Mouse (Mus musculus) midbrain, embryonic 14.5 days (tissue): ENCODE data around the gene Dock1. TPM values are rescaled to one million over a fixed set of nuclear protein-coding genes. Genes with fewer than 3 reads are reported as not detected.

ENCODE experiments used
- ATAC-seq: fragments of 200-750 bp; cut with Nextera tagmentation; 2 replicates; pipeline ENCODE4 v1.8.0; 2017; ENCODE audit warnings: moderate number of reproducible peaks, moderate library complexity; ENCODE audit not compliant: low FRiP score, low TSS enrichment
- DNase-seq: peaks from one replicate; pipeline ENCODE4 v3.0.0-alpha.2; 2015
- H3K27ac ChIP-seq: fragments of 300-500 bp; sonication (generic); replicated peaks from 2 replicates; pipeline ENCODE4 v1.5.1; 2014; ENCODE audit warnings: mild to moderate bottlenecking, low read depth, low read length, moderate library complexity
- H3K27me3 ChIP-seq: fragments of 300-500 bp; sonication (generic); 2 replicates; pipeline ENCODE4 v1.6.1; 2014; ENCODE audit warnings: low read length, control low read depth, mixed read lengths; ENCODE audit not compliant: control insufficient read depth, insufficient read depth
- H3K36me3 ChIP-seq: fragments of 300-500 bp; sonication (generic); 2 replicates; pipeline ENCODE4 v1.6.1; 2014; ENCODE audit warnings: low read length, control low read depth; ENCODE audit not compliant: control insufficient read depth, insufficient read depth
- H3K4me1 ChIP-seq: fragments of 300-500 bp; sonication (generic); 2 replicates; pipeline ENCODE4 v1.6.1; 2014; ENCODE audit warnings: mild to moderate bottlenecking, antibody characterized with exemption, low read length, control low read depth; ENCODE audit not compliant: control insufficient read depth, insufficient read depth
- H3K4me2 ChIP-seq: fragments of 300-500 bp; sonication (generic); 2 replicates; pipeline ENCODE4 v1.6.1; 2014; ENCODE audit warnings: mild to moderate bottlenecking, low read length, moderate library complexity
- H3K4me3 ChIP-seq: fragments of 300-500 bp; sonication (generic); replicated peaks from 2 replicates; pipeline ENCODE4 v1.5.1; 2014; ENCODE audit warnings: low read depth, low read length
- H3K9ac ChIP-seq: fragments of 300-500 bp; sonication (generic); replicated peaks from 2 replicates; pipeline ENCODE4 v1.6.1; 2014; ENCODE audit warnings: mild to moderate bottlenecking, low read length, moderate library complexity
- H3K9me3 ChIP-seq: fragments of 300-500 bp; sonication (generic); 2 replicates; pipeline ENCODE4 v1.6.1; 2016; ENCODE audit warnings: low read length, control low read depth, mixed read lengths; ENCODE audit not compliant: control insufficient read depth
- WGBS: fragments of 180-500 bp; shearing (Covaris S2); extraction: QIAGEN DNeasy Blood & Tissue Kit; methylation state at CpG from one replicate; pipeline ENCODE4 v1.1.7; 2014; 5-methylcytosine and 5-hydroxymethylcytosine counted together
- polyA plus RNA-seq: library from polyadenylated mRNA; unstranded; fragments of >200 nt; fragmentation: Nextera tagmentation; extraction: Ambion mirVana; gene quantifications from 2 replicates; pipeline ENCODE4 v1.2.1, GENCODE M21; 2014

The Dock1 gene
- polyA plus RNA-seq, 1 experiment from 2014 or later = 8.4 TPM

DNA sequence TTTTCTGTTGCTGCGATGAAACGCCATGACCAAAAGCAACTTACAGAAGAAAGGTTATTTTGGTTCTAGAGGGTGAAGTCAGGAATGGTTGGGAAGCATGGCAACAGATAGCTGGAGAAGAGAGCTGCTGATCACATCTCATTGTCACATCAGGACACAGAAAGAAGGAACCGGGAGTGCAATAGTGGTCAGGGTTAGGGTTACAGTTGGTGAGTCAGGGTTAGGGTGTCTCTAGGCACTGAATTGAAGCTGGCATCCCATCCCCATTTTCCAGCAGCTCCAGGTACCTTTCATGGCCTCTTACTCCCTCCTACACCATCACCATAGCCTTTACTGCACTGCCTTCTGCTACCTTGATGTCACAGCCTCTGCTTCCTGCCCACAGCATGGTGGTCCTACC, 523.7 kb downstream of the Dock1 start:
- Histone ChIP-seq H3K27ac (no peak overlapping the region), H3K27me3 (no peaks in the 10 kb centered on the region), H3K9me3 (no peaks in the 10 kb centered on the region), H3K36me3 (no peaks in the 10 kb centered on the region), H3K4me2 (no peak overlapping the region), H3K4me3 (no peak overlapping the region), H3K4me1 (no peaks in the 10 kb centered on the region), H3K9ac (no peak overlapping the region)
- ATAC-seq = no peak
- WGBS = 95% methylated on average over 3 of the region's 3 CpGs
- no peak for DNase-seq

DNA sequence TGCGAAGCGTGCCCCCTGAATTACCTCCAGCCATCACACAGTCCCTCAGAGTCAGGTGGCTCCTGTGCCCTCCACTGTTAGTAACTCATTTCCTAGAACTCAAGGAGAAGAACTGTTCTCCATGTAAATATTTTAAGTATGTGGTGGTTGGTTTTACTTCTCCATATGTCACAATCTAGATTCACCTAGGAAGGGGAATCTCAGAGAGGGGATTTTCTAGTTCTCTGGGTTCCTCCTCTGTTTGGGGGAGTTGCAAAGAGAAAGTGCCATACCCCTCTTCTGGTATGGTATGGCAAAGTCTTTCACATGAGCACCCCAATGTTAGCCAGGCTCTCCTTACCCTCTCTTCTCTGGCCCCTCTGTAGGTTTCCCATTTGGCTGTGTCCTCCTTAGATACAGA, 525.2 kb downstream of the Dock1 start:
- WGBS = 90% methylated on average over 2 of the region's 2 CpGs
- H3K9ac ChIP-seq = no peak overlapping the region
- no peak for ATAC-seq
- H3K4me2 ChIP-seq = no peak overlapping the region
- no peak overlapping the region for H3K27ac ChIP-seq
- no peaks in the 10 kb centered on the region for H3K36me3 ChIP-seq
- H3K9me3 ChIP-seq = no peaks in the 10 kb centered on the region
- no peaks in the 10 kb centered on the region for H3K4me1 ChIP-seq
- no peak for DNase-seq
- no peak overlapping the region for H3K4me3 ChIP-seq
- H3K27me3 ChIP-seq = no peaks in the 10 kb centered on the region

DNA sequence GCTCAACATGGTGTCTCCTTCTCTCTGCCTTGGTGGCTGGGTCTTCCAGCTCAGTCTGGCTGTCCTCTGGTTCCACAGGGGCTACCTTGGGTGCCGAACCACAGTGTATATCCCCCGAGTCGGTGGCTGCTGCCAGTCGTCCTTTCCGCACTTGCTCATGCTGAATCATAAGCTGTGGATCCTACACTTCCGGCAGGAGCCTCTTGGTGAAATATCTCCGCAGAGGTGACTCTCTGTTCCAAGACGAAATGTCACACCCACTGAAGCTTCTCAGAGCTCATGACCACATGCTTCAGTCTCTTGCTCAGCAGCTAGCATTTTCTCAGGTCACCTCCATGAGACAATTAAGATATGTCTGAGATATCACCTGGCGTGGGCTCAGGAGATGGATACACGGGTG, 526.4 kb downstream of the Dock1 start:
- Histone ChIP-seq H3K9ac (no peak overlapping the region), H3K36me3 (no peaks in the 10 kb centered on the region), H3K4me3 (no peak overlapping the region), H3K4me1 (no peaks in the 10 kb centered on the region), H3K27ac (no peak overlapping the region), H3K4me2 (no peak overlapping the region), H3K9me3 (no peaks in the 10 kb centered on the region), H3K27me3 (no peaks in the 10 kb centered on the region)
- ATAC-seq (no peak), DNase-seq (no peak)
- 92% methylated on average over 10 of the region's 10 CpGs for WGBS

DNA sequence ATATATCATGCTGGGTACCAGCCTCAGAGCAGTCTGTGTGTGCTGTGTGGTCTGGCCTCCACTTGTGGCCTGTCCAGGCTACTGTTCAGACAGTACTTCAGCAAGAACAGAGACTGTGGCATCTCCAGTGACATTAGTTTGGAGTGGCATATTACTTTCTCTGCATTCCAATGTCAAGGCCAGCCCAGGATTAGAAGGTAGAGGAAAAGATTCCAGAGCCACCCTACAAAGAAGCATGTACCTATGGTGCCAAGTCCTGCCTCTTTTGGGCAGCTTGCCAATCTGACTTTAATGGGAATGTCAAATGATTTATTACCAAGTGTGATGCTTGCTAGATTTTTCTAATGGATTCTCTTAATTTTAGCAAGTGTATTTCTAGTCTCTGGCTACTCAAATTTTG, 533.5 kb downstream of the Dock1 start:
- H3K36me3 ChIP-seq = no peaks in the 10 kb centered on the region
- H3K4me3 ChIP-seq = no peak overlapping the region
- no peak overlapping the region for H3K27ac ChIP-seq
- no peaks in the 10 kb centered on the region for H3K4me1 ChIP-seq
- no peak overlapping the region for H3K4me2 ChIP-seq
- ATAC-seq = no peak
- no peaks in the 10 kb centered on the region for H3K27me3 ChIP-seq
- no peak overlapping the region for H3K9ac ChIP-seq
- DNase-seq = no peak
- H3K9me3 ChIP-seq = no peaks in the 10 kb centered on the region

DNA sequence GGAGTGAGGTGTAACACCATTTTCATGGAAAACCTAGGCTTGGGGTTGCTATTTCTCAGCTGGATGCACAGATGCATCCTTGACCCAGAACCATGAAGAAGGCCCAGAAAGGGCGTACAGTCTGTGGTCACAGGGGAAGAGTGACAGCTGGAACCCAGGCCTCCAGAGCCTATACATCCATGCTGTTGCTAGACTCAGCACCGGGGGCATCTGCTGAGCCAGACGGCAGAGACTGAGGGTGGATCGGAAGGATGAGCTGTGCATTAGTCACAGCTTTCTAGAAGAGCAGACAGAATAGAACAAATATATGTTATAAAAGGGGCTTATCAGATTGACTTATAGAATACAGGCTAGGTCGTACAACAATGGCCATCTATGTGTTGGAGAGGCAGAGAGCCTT, 534.7 kb downstream of the Dock1 start:
- Histone ChIP-seq H3K36me3 (no peaks in the 10 kb centered on the region), H3K4me1 (no peaks in the 10 kb centered on the region), H3K27me3 (no peaks in the 10 kb centered on the region), H3K27ac (no peak overlapping the region), H3K4me2 (no peak overlapping the region), H3K4me3 (no peak overlapping the region), H3K9me3 (no peaks in the 10 kb centered on the region), H3K9ac (no peak overlapping the region)
- no peak for ATAC-seq
- WGBS = 65% methylated on average over 5 of the region's 5 CpGs
- DNase-seq = no peak

DNA sequence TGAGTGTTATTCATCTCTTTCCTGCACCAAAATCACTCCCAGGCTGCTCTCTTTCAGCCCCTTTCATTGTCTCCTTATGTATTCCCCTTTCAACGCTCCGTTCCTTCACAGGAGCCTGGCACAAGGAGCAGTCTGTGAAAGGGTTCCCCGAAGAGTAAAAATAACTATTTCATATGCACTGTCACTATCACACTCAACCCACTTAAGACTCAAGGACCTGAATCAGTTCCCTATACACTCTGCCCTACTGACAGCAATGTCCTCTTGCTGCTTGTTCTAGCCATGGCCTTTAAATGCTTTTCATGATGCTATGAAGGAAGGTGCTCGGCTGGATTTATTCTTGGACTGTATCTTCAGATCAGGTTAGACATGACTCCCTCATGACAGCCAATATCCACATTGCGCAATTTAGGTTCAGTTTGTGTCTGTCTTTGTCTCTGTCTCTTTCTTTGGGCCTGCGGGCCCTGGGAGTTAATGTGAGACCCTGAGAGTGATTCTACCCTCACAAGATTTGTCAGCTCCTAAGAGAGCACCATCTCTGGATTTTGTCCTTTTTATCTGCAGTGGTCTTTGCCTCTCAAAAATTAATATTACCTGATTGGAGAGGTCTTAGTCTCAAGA, 538.6 kb downstream of the Dock1 start:
- 86% methylated on average over 6 of the region's 6 CpGs for WGBS
- no peak for ATAC-seq

DNA sequence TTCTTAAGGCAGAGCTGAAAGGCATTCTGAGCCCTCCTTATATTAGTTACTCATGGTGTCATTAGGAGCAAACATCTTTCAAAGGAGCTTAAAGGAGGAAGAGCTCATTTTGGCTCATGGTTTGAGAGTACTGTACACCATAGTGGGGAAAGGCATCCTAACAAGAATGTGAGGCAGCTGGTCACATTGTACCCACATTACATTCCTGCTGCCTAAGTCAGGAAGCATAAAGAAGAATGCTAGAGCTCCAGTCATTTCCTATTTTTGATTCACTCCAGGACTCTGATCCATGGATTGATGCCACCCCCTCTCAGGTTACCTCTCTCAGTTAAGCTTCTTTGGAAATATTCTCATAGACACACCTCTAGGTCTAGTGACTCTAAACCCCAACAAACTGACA, 539.8 kb downstream of the Dock1 start:
- ATAC-seq (no peak), DNase-seq (no peak)
- no peaks in the 10 kb centered on the region for H3K4me1 ChIP-seq
- H3K36me3 ChIP-seq = no peaks in the 10 kb centered on the region
- no peaks in the 10 kb centered on the region for H3K27me3 ChIP-seq
- no peak overlapping the region for H3K4me3 ChIP-seq
- no peak overlapping the region for H3K4me2 ChIP-seq
- H3K9ac ChIP-seq = no peak overlapping the region
- H3K9me3 ChIP-seq = no peaks in the 10 kb centered on the region
- H3K27ac ChIP-seq = no peak overlapping the region

More for the DNA sequence above, 538.6 kb downstream of the Dock1 start:
- no peak overlapping the region for H3K27ac ChIP-seq
- H3K4me2 ChIP-seq = no peak overlapping the region
- DNase-seq = no peak
- H3K27me3 ChIP-seq = no peaks in the 10 kb centered on the region
- H3K36me3 ChIP-seq = no peaks in the 10 kb centered on the region
- H3K4me3 ChIP-seq = no peak overlapping the region
- H3K9ac ChIP-seq = no peak overlapping the region
- no peaks in the 10 kb centered on the region for H3K4me1 ChIP-seq
- no peaks in the 10 kb centered on the region for H3K9me3 ChIP-seq

DNA sequence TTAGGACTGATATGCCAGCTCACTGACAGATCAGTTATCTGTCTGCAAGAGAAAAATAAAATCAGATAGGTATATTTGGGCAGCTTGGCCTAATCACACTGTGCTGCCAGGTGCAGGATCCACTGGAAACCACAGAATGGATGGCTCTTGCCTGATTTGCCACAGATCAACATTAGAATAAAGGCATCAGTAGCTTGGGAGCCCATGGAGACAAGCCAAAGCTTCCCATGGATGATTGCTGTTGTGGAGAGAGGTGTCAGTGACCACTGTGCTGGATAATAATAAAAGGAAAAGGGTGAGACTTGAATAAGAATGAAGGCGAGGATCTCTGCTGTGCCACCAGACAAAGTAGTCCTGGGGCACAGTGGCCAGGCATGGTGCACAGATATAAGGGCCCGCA, 540.4 kb downstream of the Dock1 start:
- Histone ChIP-seq H3K27ac (no peak overlapping the region), H3K9me3 (no peaks in the 10 kb centered on the region), H3K27me3 (no peaks in the 10 kb centered on the region), H3K4me3 (no peak overlapping the region), H3K4me1 (no peaks in the 10 kb centered on the region), H3K36me3 (no peaks in the 10 kb centered on the region), H3K4me2 (no peak overlapping the region), H3K9ac (no peak overlapping the region)
- DNase-seq = no peak
- no peak for ATAC-seq
- WGBS = 88% methylated on average over 2 of the region's 2 CpGs

DNA sequence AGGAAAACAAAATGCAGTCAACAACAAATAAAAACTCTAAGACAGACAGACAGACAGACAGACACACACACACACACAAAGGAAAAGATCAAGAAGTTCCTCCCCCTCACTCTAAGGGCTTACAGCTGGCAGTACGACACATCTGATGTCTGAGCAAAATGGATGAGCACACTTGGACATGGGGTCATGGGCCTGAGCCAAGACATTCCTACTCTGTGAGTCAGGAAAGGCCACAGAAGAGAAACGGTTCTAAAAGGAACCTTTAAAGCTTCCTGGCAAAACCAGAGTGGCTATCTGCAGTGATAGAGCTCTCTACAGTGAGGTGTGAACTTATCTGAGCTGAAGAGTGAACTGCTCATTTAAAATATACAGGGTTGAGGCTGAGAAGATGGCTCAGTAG, 542.1 kb downstream of the Dock1 start:
- WGBS = 73% methylated on average over 2 of the region's 2 CpGs
- Histone ChIP-seq H3K4me2 (no peak overlapping the region), H3K4me1 (no peaks in the 10 kb centered on the region), H3K36me3 (no peaks in the 10 kb centered on the region), H3K9ac (no peak overlapping the region), H3K27ac (no peak overlapping the region), H3K27me3 (no peaks in the 10 kb centered on the region), H3K4me3 (no peak overlapping the region), H3K9me3 (no peaks in the 10 kb centered on the region)
- DNase-seq (no peak), ATAC-seq (no peak)
